Mouse (Mus musculus) midbrain, embryonic 10.5 days (tissue): ENCODE measurements at regions not wholly inside any gene's neighbourhood (a gene's known extent, or its start where the extent isn't known, plus 50 kb on each side); places are given as distances from the start of the nearest gene placed in this dataset.

Source experiments
- DNase-seq: peaks from one replicate; pipeline ENCODE4 v3.0.0-alpha.2; 2017; ENCODE audit warnings: low spot score
- H3K27ac ChIP-seq: fragments of 300-500 bp; sonication (generic); replicated peaks from 2 replicates; pipeline ENCODE4 v1.5.1; 2016; ENCODE audit warnings: mild to moderate bottlenecking
- H3K27me3 ChIP-seq: fragments of 300-500 bp; sonication (generic); 2 replicates; pipeline ENCODE4 v1.6.1; 2016; ENCODE audit warnings: low read depth, mild to moderate bottlenecking; ENCODE audit not compliant: poor library complexity, severe bottlenecking
- H3K36me3 ChIP-seq: fragments of 300-500 bp; sonication (generic); 2 replicates; pipeline ENCODE4 v1.6.1; 2016; ENCODE audit warnings: mild to moderate bottlenecking, moderate library complexity
- H3K4me1 ChIP-seq: fragments of 300-500 bp; sonication (generic); 2 replicates; pipeline ENCODE4 v1.6.1; 2016
- H3K4me3 ChIP-seq: fragments of 300-500 bp; sonication (generic); 2 replicates; pipeline ENCODE4 v1.5.1; 2016; ENCODE audit warnings: mild to moderate bottlenecking, moderate library complexity
- H3K9me3 ChIP-seq: fragments of 300-500 bp; sonication (generic); replicated peaks from 2 replicates; pipeline ENCODE4 v1.6.1; 2016; ENCODE audit warnings: mild to moderate bottlenecking
- WGBS: fragments of 180-500 bp; shearing (Covaris S2); methylation state at CpG from one replicate; pipeline ENCODE4 v1.1.7; 2016; 5-methylcytosine and 5-hydroxymethylcytosine counted together

GRCm38 (mm10) chr7:95787543-95787942 is 383.5 kb upstream of the Tenm4 start:
- no peak for DNase-seq
- Histone ChIP-seq H3K4me1 (no peaks in the 10 kb centered on the region), H3K27ac (no peak overlapping the region), H3K4me3 (no peak overlapping the region), H3K27me3 (no peaks in the 10 kb centered on the region), H3K9me3 (no peaks in the 10 kb centered on the region), H3K36me3 (no peaks in the 10 kb centered on the region)
- 89% methylated on average over 1 of the region's 1 CpGs for WGBS

- 92% methylated on average over 3 of the region's 3 CpGs for WGBS
- H3K4me3 ChIP-seq: no peak overlapping the region
- H3K9me3 ChIP-seq: no peaks in the 10 kb centered on the region
- H3K27me3 ChIP-seq: no peaks in the 10 kb centered on the region
- H3K27ac ChIP-seq: no peak overlapping the region
- H3K36me3 ChIP-seq: no peaks in the 10 kb centered on the region
- DNase-seq: no peak
- no peaks in the 10 kb centered on the region for H3K4me1 ChIP-seq
Observed at GRCm38 (mm10) chr7:95787951-95788350, 383.1 kb upstream of the Tenm4 start.

- Histone ChIP-seq H3K27me3 (no peaks in the 10 kb centered on the region), H3K9me3 (no peaks in the 10 kb centered on the region), H3K4me1 (no peaks in the 10 kb centered on the region), H3K4me3 (no peak overlapping the region), H3K36me3 (no peaks in the 10 kb centered on the region), H3K27ac (no peak overlapping the region)
- DNase-seq: no peak
- 93% methylated on average over 5 of the region's 5 CpGs for WGBS
Observed at GRCm38 (mm10) chr7:95789424-95789823, 381.6 kb upstream of the Tenm4 start.

GRCm38 (mm10) chr7:95799022-95799421 is 372.0 kb upstream of the Tenm4 start:
- H3K27me3 ChIP-seq: no peaks in the 10 kb centered on the region
- 59% methylated on average over 3 of the region's 3 CpGs for WGBS
- no peak overlapping the region for H3K27ac ChIP-seq
- DNase-seq: no peak
- H3K9me3 ChIP-seq: no peaks in the 10 kb centered on the region
- H3K4me1 ChIP-seq: no peaks in the 10 kb centered on the region
- no peak overlapping the region for H3K4me3 ChIP-seq
- no peaks in the 10 kb centered on the region for H3K36me3 ChIP-seq

- Histone ChIP-seq H3K4me1 (peaks cover 15% of the 10 kb centered on the region), H3K27me3 (peaks cover 15% of the 10 kb centered on the region; the same call in 1 of the 2 replicates), H3K36me3 (no peaks in the 10 kb centered on the region), H3K27ac (no peak overlapping the region), H3K4me3 (no peak overlapping the region), H3K9me3 (no peaks in the 10 kb centered on the region)
- no peak for DNase-seq
- 35% methylated on average over 3 of the region's 3 CpGs for WGBS
Observed at GRCm38 (mm10) chr7:95809626-95810025, 361.4 kb upstream of the Tenm4 start.

- H3K9me3 ChIP-seq: no peaks in the 10 kb centered on the region
- no peaks in the 10 kb centered on the region for H3K36me3 ChIP-seq
- WGBS: 19% methylated on average over 4 of the region's 4 CpGs
- H3K4me1 ChIP-seq: peaks cover 18% of the 10 kb centered on the region
- H3K4me3 ChIP-seq: no peak overlapping the region
- H3K27me3 ChIP-seq: peaks cover 15% of the 10 kb centered on the region; the same call in 1 of the 2 replicates
- no peak overlapping the region for H3K27ac ChIP-seq
- no peak for DNase-seq
Observed at GRCm38 (mm10) chr7:95810096-95810495, 360.9 kb upstream of the Tenm4 start.

GRCm38 (mm10) chr7:95814865-95815264 is 356.2 kb upstream of the Tenm4 start:
- peak overlapping the region; percentile 69 for H3K27ac ChIP-seq

GRCm38 (mm10) chr7:95823539-95823938 is 347.5 kb upstream of the Tenm4 start:
- 91% methylated on average over 4 of the region's 4 CpGs for WGBS
- H3K27ac ChIP-seq: no peak overlapping the region
- no peak for DNase-seq
- H3K4me1 ChIP-seq: no peaks in the 10 kb centered on the region
- no peaks in the 10 kb centered on the region; the same call in 1 of the 2 replicates for H3K27me3 ChIP-seq
- H3K36me3 ChIP-seq: no peaks in the 10 kb centered on the region
- no peaks in the 10 kb centered on the region for H3K9me3 ChIP-seq
- H3K4me3 ChIP-seq: no peak overlapping the region

More at GRCm38 (mm10) chr7:95814865-95815264, 356.2 kb upstream of the Tenm4 start:
- H3K36me3 ChIP-seq: no peaks in the 10 kb centered on the region
- H3K9me3 ChIP-seq: no peaks in the 10 kb centered on the region
- H3K27me3 ChIP-seq: no peaks in the 10 kb centered on the region; the same call in 1 of the 2 replicates
- no peak overlapping the region for H3K4me3 ChIP-seq
- peak; percentile 24 for DNase-seq
- WGBS: 14% methylated on average over 2 of the region's 2 CpGs
- peaks cover 9% of the 10 kb centered on the region for H3K4me1 ChIP-seq

- no peaks in the 10 kb centered on the region for H3K9me3 ChIP-seq
- H3K36me3 ChIP-seq: no peaks in the 10 kb centered on the region
- no peak overlapping the region for H3K4me3 ChIP-seq
- H3K4me1 ChIP-seq: peaks cover 5% of the 10 kb centered on the region; the same call in 1 of the 2 replicates
- no peak for DNase-seq
- no peaks in the 10 kb centered on the region for H3K27me3 ChIP-seq
- WGBS: 95% methylated on average over 4 of the region's 4 CpGs
- H3K27ac ChIP-seq: no peak overlapping the region
Observed at GRCm38 (mm10) chr7:95829889-95830288, 341.2 kb upstream of the Tenm4 start.

- Histone ChIP-seq H3K27me3 (no peaks in the 10 kb centered on the region), H3K36me3 (no peaks in the 10 kb centered on the region), H3K9me3 (no peaks in the 10 kb centered on the region), H3K27ac (no peak overlapping the region), H3K4me1 (peaks cover 5% of the 10 kb centered on the region; the same call in 1 of the 2 replicates), H3K4me3 (no peak overlapping the region)
- WGBS: 91% methylated on average over 10 of the region's 10 CpGs
- no peak for DNase-seq
Observed at GRCm38 (mm10) chr7:95834236-95834919, 336.7 kb upstream of the Tenm4 start.

GRCm38 (mm10) chr7:95840476-95840875 is 330.6 kb upstream of the Tenm4 start:
- H3K9me3 ChIP-seq: no peaks in the 10 kb centered on the region
- no peak for DNase-seq
- WGBS: 47% methylated on average over 2 of the region's 2 CpGs
- H3K27ac ChIP-seq: no peak overlapping the region
- no peaks in the 10 kb centered on the region for H3K27me3 ChIP-seq
- H3K4me3 ChIP-seq: no peak overlapping the region
- no peaks in the 10 kb centered on the region for H3K36me3 ChIP-seq
- peaks cover 21% of the 10 kb centered on the region for H3K4me1 ChIP-seq

GRCm38 (mm10) chr7:95849874-95850273 is 321.2 kb upstream of the Tenm4 start:
- no peak overlapping the region for H3K27ac ChIP-seq
- DNase-seq: no peak
- 90% methylated on average over 2 of the region's 2 CpGs for WGBS
- H3K4me1 ChIP-seq: no peaks in the 10 kb centered on the region
- H3K4me3 ChIP-seq: no peak overlapping the region
- H3K9me3 ChIP-seq: no peaks in the 10 kb centered on the region
- no peaks in the 10 kb centered on the region for H3K36me3 ChIP-seq
- no peaks in the 10 kb centered on the region for H3K27me3 ChIP-seq

- WGBS: 85% methylated on average over 6 of the region's 6 CpGs
- DNase-seq: no peak
- no peaks in the 10 kb centered on the region for H3K9me3 ChIP-seq
Observed at GRCm38 (mm10) chr7:95852630-95853029, 318.4 kb upstream of the Tenm4 start.

More at GRCm38 (mm10) chr7:95852630-95853029, 318.4 kb upstream of the Tenm4 start:
- H3K27ac ChIP-seq: no peak overlapping the region
- no peaks in the 10 kb centered on the region for H3K36me3 ChIP-seq
- H3K4me3 ChIP-seq: no peak overlapping the region
- no peaks in the 10 kb centered on the region for H3K27me3 ChIP-seq
- H3K4me1 ChIP-seq: no peaks in the 10 kb centered on the region
